Mouse (Mus musculus): Measurements from ENCODE around the gene Plekhm3.
"Not testable (repeated sequence)": the region's sequence is repeated elsewhere in the genome, so short reads cannot be mapped to it uniquely, and the experiment has no call there.

The Plekhm3 gene

GRCm38 (mm10) chr1:64956479-64956961, at the start of gene Plekhm3:
Gene Plekhm3, minus strand, starts transcription at chr1:64956824.
- peak; percentile 82 for DNase-seq

- DNase-seq: no peak
These were observed 49.0 kb upstream of the Plekhm3 start for GRCm38 (mm10) chr1:65005575-65005974.

GRCm38 (mm10) chr1:65004526-65004925, 47.9 kb upstream of the Plekhm3 start:
- DNase-seq: no peak

DNA sequence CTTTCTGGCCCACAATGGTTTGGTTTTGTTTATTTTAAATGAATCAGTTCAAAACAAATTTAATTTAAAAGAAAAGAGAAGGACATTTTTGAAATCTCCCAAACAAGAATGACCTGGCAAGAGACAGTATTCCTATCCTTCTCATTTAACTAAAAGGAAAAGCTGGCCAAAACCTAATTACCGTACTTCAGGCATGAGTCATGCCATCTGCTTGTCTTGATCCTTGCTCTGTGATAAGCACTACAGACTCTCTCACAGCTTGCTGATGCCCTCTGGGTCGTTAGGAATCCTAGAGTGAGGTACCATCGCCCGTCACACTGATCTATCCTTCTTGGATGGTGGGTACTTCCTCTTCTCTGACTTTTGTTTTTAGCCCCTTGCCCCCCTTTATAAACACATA, 36.6 kb upstream of the Plekhm3 start:
- no peak for DNase-seq

- no peak for DNase-seq
These were observed 31.6 kb upstream of the Plekhm3 start for GRCm38 (mm10) chr1:64988176-64988575.

DNA sequence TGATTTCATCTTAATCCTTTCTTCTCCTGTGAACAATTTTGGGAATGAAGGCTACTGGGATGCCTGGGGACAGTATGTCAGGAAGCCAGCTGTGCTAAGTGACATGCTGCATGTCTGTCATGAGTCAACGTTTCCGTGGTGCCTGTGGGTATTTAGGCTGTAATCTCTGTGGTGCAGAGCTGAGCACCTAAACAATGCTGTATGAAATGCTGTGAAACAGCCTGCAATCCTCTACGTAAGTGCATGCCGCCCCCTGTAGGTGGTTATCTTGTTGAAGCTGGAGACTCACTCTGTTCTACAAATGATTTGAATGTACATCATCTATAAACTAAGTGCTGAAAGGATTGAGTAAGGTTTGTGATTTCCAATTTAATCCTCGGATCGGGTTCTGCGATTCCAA, 29.5 kb upstream of the Plekhm3 start:
- DNase-seq: peak; percentile 44

DNA sequence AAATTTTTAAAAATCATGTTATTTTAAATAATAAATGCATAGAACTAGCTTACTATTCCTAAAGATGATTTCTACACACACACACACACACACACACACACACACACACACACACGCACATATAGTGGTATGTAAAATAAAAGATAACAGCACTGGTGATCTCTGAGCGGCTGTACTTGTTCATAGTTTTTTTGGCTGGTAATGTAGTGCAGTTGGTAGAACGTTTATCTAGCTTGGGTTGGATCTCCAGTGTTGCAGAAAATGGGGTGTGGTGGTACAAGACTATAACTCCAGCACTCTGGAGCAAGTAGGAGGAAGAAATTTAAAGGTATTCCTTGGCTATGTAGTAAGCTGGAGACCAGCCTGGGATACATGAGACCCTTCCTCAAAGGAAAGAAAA, 26.6 kb upstream of the Plekhm3 start:
- no peak for DNase-seq

- DNase-seq: no peak
These were observed 21.7 kb upstream of the Plekhm3 start for GRCm38 (mm10) chr1:64978321-64978799.

GRCm38 (mm10) chr1:64975346-64975745, 18.7 kb upstream of the Plekhm3 start:
- DNase-seq: no peak

DNA sequence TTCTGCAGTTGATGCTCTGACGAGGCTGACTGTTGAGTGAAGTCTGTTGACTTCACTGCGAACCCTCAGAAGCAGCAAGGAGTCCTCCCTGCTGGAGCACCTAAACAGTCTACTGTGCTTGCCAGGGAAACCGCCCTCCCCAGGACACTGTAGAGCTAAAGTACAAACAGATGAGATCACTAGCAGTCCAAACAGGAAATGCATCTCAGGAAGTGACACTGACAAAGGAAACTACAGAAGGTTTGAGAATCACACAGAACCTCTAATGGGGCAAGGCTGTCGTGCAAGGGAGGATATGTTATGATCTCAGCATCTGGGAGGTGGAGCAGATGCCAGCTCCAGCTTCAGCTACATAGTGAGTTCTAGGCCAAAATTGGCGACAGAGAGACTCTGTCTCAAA, 14.1 kb upstream of the Plekhm3 start:
- DNase-seq: peak; percentile 10

DNA sequence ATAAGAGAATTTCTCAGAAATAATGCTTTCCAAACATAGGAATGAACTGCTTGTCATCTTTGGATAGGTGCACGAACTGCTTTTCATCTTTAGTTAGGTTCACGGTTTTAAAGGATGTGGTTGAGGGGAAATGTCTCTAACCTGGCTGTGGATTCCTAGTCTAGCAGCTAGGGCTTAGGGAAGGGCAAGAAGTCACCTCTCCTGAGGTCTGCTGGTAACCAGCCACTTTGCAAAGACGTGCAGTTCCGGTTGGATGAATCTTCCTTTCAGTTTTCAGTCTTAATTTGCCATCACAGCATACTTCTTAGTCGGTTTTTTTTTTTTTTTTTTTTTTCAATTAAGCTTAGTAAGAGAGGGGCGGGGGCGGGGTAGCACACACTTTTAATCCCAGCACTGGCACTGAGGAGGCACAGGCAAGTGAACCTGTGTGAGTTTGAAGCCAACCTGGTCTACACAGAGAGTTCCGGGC, 431 bp upstream of the Plekhm3 start:
- DNase-seq: no peak

DNA sequence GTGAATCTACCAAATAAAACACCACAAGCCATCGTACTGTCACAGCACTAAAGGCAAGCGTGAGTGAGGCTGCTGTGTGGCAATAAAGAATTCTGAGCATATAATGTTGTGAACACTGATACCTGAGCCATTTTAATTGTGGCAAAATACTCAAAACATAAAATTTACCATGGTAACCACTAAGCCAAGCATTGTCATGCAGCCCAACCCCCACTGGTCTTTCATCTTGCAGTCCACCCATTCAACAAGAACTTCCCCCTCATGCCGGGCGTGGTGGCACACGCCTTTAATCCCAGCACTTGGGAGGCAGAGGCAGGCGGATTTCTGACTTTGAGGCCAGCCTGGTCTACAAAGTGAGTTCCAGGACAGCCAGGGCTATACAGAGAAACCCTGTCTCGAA, 1.8 kb downstream of the Plekhm3 start:
- not testable (repeated sequence) for DNase-seq

- no peak for DNase-seq
These were observed 6.4 kb downstream of the Plekhm3 start for GRCm38 (mm10) chr1:64950271-64950670.

DNA sequence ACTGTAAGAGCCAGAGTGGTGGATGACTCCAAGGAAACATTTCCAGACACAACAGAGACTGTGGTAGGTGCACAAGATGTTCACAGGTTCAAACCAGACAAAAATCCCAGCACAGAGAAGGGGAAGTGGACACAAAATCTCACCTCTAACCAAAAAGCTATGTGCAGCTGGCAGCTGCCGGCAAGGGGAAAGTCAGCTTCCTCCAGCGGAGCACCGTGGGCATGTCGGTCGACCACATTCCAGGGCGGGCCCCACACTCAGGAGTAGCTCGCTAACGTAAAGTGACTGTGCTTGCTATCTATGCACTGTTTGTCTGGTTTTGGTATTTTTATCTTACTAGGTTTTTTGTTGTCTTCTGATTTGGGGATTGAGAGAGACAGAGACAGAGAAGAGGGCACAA, 7.2 kb downstream of the Plekhm3 start:
- DNase-seq: no peak

- DNase-seq: no peak
These were observed 10.5 kb downstream of the Plekhm3 start for GRCm38 (mm10) chr1:64946106-64946505.

DNA sequence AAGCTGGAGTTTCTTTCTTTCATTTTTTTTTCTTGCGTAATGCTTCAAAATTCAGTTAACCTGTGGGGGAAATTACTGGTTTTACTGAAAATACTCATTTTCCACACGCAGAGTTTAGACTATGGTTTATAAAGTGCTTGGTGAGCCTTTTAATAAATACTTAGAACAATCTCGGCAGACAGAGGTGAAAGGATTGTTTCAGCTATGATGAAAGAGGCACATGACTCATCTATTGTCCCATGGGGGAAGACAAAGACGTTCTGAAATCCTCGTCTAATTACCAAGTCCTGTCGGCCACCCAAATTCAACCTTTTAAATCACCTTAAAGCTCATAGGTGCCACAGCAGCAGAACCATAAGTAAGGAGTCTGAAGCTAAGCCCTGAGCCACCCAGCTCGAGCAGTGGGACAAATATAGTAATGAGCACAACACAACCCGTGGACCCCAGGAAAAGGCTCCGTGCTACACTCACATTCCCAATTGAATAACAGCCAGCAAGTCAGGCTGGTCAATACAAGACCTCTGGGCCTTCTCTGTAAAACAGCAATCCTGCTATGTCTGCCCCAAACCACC, 11.3 kb downstream of the Plekhm3 start:
- DNase-seq: no peak

DNA sequence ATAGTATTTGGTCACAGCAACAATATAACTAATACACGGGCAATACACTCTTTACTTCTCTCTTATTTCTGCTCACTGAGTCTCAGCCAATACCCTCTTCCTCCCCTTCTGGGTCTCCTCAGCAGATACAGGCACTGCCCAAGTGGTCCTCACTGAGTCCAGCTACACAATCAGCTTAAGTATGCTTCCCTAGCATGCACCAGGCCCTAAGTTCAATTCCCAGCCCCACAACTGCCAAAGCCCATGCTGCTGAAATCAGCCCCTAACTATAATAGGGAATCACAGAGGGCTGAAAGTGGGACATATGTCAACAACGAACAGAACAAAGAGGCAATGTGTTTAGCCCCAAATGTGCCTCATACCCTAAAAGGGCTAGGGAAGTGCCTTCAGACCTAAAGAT, 11.9 kb downstream of the Plekhm3 start:
- DNase-seq: no peak

DNA sequence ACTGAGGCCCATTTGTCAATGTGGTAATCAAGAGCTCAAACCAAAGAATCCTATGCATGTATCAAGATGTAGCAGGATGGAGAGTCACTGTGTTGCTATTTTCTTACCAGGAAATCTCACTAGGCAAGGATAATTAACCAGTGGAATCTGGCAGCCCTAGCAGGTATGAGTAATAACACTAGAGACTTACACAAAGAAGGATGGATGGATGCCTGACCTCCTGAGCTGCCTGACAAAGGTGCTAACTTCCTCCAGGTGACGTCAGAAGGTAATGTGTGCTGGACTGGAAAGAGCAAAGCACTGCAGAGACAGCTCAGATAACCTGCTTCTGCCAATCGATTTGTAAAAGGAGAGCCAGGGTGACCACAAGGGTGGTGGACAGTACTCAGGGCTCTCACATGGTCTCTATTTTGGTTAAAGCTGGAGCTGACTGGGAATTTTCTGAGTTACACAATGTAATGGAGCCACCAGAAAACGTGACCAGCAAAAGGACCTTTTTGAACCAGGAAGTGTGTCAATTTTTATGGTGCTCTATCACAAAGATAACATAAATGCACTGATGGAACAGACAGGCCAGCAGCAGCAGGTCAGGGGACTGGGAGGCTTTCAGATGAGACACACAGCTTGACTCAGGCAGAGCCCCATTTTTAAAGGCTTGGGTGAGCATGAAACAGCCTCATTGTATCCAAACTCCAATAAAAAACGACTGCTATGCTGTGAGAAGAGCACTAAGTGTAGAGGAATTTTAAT, 14.4 kb downstream of the Plekhm3 start:
- DNase-seq: no peak

DNA sequence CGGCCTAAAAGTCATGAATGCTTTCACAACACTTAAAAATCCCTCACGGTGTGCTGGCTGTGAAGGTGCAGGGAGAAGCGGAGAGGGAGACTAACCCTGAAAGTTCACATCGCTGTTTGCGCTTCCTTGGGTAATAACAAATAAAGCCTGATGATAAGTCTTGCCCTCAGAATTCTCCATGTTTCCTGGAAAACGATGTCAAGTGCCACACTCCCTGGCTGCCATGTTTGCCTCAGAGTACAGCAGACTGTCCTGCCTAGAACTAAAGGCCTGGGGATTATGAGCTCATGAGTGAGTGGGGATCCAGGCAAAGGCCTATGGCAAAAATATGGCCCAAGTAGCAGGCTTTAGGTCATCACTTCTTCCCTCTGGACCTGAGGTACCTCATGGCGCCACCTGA, 17.7 kb downstream of the Plekhm3 start:
- DNase-seq: no peak

- no peak for DNase-seq
These were observed 18.9 kb downstream of the Plekhm3 start for GRCm38 (mm10) chr1:64937692-64938091.

DNA sequence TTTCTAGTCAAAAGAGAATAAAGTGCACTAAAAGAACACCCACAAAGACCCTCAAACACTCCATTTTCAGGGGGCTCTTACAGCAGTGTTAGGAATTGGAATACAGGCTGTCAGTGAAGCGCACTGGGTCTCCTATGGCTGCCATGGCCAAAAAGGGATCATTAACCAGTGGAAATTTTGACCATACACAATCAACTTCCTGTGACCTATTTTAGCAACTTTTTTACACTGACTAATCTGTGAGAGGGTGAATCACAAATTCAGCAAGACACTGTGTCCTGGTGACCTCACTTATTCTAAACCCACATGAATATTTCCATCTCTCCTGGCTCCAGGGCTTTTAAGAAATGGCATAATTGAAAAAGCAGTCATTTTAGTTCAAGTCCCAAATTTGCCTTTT, 23.7 kb downstream of the Plekhm3 start:
- no peak for DNase-seq

GRCm38 (mm10) chr1:64930124-64930523, 26.5 kb downstream of the Plekhm3 start:
- DNase-seq: no peak

DNA sequence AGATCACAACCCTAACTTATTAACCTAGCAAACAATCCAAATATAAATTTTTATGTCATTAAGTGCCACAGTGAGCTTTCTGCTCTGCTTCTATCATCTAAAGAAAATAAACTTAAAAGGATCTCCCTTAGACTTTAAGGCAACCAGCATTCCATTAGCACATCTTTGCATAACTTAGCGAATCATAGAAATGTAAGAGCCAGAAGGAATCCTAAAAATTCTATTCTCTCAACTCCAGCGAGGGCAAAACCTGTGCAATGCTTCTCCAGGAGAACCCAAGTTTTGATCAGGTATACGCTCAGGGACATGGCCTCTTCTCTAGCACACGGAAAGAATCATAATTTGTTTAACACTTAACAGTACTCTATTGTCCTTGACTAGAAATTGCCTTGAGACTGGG, 27.0 kb downstream of the Plekhm3 start:
- no peak for DNase-seq

DNA sequence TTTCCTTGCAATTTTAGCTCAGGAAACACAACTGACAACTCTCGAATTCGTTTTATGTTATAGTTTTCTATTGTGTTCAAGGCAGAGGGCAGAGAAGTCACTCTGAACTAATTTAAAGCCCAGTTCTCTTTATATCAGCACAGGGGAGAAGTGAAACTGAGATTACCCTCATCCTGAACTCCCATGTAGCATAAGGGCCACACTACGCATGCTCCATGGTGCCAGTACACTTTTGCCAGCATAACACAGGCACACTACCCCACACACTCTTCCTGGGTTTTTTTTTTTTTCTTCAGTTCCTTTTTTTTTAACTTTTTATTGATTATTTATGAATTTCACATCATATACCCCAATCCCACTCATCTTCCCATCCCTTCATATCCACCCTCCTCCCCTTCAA, 28.1 kb downstream of the Plekhm3 start:
- no peak for DNase-seq

Measured in kidney, postnatal 14 days (tissue).